Mouse (Mus musculus): ENCODE results near the gene Gdf3.

DNA sequence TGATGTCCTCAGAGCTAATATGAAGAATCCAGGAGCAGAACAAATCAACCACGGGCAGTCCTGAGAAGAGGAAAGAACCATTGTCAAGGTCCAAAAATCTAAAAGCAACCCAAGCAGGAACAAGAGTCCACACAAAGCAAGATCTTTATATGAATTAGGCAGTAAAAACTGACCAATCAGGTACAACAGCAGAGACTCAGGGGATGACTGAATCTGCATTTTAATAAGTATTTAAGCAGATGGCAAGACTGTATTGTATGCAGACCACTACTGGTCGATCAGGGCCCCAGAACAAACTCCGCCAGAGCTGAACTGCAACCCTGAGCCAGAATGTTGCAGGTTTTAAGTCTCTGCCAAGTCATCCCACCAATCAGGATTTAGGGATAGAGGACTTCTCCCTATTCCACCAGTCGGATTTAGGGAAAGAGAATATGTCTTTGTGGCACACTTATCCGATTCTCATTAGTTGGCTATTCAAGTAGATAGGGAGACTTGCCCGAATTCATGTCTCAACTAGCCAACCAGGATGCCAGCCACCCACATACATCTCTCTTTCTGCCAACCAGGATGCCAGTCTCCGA is 9.7 kb downstream of the Gdf3 start:
- TF ChIP-seq POLR2A (IDR thresholded peaks at IDR 0.05; ENCODE audit: borderline replicate concordance, control insufficient read depth, low read depth, low read length) (no peak), CTCF (IDR thresholded peaks at IDR 0.05; ENCODE audit: control insufficient read depth, insufficient read depth, low read length) (no peak)

Data from bone marrow, adult 2 months (tissue).